Mouse (Mus musculus): Measurements from ENCODE around the gene Chd4.
"Not testable (repeated sequence)": the region's sequence is repeated elsewhere in the genome, so short reads cannot be mapped to it uniquely, and the experiment has no call there.

Chd4 gene

DNA sequence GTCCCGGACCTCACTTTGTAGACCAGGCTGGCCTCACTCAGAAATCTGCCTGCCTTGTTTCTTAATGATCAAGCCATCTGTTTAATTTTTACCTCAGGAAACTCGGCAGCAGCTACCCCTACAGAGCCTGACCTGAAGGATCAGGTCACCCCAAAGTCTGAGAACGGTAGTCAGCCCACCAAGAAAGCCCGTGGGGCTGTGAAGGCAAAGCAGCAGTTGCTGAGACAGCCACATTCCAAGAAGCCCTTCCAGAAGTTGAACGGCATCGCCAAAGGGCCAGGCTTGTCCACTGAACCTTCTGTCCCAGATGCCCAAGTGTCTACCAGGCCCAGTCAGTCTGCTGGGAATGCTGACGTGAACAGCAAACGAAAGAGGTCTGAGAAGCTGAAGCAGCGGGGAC, 48.1 kb downstream of the Chd4 start:
- DNase-seq, result no peak

DNA sequence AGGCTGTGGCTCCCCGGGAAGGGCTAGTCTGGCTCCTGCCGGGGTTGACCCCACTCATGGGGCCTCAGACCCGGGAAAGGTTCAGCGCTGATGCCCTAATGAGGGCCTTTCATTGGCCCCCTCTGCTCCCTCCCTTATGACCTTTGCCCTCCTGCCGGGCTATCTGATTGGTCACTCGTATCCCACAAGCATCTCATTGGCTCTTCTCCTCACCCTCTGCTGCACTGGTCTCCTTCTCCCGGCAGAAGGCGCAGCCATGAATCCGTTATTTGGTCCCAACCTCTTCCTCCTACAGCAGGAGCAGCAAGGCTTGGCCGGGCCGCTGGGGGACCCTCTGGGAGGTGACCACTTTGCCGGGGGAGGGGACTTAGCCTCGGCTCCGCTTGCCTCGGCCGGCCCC, 49.2 kb downstream of the Chd4 start, which contains the start of gene Iffo1:
Iffo1 (plus strand) TSS at position 241 of the 400 bp plus-strand sequence.
- DNase-seq, result peak; percentile 96

DNA sequence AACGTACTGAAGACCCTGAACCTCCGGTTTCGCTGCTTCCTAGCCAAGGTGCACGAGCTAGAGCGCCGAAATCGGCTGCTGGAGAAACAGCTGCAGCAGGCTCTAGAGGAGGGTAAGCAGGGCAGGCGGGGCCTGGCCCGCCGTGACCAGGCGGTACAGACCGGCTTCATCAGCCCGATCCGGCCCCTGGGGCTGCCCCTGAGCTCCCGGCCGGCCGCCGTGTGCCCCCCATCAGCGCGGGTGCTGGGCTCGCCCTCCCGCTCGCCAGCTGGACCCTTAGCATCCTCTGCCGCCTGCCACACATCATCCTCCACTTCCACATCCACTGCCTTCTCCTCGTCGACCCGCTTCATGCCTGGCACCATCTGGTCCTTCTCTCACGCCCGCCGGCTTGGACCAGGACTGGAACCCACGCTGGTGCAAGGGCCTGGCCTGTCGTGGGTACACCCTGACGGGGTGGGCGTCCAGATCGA, 49.7 kb downstream of the Chd4 start:
- no peak for DNase-seq

DNA sequence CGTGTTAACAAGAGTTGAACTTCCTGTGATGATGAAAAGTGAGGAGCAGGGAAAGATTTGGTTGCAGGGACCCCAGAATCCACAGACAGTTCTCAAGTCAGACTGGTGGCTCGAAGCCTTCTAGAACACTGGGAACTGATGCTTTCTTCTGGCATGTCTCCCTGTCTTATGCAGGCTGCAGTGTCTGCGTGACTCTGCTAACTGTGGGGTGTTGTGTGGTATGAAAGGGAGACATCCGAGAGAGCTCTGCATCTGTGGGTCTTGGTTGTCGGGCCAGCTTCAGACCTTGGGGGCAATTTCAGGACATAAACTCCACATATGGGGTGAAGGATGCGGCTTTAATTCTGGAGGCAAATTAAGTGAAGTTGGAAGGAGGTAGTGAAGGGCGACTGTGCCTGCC, 50.4 kb downstream of the Chd4 start:
- DNase-seq, result no peak

DNA sequence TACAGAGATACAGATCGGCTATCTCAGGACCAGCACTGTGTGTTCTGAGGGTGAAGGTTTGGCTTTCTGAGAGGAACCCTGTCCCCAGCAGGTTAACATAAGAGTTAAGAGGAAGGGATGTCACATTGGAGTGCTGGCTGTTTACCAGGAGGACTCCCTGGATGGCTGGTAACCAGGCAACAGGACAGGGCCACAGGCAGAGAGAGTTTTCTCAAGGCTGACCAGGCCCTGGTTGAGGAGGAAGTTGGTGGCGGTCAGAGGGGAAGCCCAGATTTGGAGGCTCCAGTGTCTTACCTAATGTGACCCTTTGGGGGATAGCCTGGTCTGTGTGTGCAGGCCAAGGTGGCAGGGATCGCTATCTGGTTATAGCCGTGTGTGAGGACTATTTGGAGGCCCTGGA, 51.0 kb downstream of the Chd4 start:
- DNase-seq, result peak; percentile 85

DNA sequence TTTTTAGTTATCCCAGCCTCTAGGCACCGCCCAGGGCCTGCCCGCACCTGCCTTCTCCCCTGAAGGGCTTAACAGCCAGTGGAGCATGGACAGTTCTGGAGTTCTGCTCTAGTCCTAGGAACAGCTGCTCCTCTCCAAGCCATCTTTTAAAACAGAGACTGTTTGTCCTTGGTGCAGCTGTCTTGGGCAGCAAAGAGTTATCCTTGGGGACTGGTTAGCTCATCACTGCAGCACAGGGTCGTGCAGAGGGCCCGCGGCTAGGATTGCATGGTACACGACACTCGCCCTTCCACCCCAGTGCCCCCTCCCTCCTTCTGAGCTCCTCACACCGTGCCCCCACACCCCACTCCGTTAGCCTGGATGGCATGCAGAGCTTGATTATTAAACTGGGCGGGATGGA, 51.5 kb downstream of the Chd4 start:
- no peak for DNase-seq

DNA sequence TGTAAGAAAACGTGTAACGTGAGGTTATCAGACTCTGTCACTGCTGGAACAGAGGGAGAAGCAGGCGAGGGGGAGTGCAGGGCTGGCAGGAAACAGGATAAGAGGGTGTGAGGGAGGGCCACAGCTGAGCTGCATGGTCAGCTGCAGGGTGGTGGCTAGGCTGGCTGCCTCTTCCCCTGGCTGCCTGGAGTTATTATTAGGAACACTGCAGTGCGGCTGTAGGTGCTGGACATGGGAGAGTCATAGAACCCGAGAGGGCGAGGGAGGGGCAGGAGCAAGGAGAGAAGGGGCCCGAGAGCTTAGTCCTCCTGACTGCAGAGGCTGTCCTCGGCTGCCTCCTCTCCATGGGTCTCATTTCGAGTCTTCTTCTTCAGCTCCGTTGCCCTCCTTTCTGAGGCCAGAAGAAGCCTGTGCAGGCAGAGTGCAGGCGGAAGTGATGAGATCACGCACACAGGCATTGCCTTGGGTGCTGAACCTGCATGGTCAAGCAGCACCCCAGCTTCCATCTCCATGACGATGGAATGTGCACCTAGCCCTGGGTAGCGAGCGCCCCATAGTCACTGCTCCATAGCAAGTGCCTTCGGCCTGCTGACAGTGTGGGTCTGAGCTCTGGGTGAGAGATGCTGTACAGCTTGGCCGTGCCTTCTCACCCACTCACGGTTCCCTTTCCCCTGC, 52.6 kb downstream of the Chd4 start:
- DNase-seq, result peak; percentile 83

DNA sequence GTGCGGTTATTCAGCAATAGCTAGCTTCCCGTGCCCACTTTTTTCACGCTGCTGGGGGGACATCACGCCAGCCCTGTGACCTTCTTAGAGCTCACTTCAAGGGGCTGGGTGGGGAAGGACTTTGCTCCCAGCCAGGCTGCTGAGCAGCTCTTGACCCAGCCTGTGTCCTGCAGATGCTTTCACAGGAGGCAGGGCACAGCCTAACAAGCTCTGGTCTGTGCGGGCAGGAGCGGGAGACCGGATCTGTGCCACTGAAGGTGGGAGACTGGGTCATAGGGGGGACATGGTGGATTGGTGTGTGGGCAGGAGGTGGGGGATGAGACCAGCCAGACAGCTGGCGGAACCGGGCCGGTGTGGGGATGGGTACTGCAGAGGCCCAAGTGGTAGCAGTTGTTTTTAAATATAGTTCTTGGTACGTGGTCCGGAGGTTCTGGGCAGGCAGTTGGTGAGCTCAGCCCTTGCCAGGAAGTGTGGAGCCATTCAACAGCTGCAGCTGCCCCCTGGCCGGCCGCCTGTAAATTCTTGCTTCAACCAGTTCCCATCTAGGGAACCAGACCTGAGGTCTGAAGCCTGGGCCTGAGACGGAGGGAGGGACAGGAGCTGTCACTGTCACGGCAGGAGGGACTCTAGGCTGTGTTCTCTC, 53.3 kb downstream of the Chd4 start:
- DNase-seq, result peak; percentile 89

DNA sequence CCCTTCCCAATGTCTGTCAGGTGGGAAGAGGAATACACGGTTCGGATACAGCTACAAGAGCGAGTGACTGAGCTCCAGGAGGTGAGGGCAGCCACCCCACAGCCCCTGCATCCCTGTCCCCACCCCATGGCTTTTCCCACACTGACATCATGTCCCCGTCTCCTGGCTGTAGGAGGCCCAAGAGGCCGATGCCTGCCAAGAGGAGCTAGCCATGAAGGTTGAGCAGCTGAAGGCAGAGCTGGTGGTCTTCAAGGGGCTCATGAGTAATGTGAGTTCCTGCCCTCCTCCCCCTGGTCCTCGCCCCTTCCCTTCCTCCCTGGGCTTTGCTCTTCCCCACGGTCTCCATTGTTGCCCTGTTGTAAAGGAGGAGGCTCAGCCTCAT, 53.8 kb downstream of the Chd4 start:
- DNase-seq, result no peak

DNA sequence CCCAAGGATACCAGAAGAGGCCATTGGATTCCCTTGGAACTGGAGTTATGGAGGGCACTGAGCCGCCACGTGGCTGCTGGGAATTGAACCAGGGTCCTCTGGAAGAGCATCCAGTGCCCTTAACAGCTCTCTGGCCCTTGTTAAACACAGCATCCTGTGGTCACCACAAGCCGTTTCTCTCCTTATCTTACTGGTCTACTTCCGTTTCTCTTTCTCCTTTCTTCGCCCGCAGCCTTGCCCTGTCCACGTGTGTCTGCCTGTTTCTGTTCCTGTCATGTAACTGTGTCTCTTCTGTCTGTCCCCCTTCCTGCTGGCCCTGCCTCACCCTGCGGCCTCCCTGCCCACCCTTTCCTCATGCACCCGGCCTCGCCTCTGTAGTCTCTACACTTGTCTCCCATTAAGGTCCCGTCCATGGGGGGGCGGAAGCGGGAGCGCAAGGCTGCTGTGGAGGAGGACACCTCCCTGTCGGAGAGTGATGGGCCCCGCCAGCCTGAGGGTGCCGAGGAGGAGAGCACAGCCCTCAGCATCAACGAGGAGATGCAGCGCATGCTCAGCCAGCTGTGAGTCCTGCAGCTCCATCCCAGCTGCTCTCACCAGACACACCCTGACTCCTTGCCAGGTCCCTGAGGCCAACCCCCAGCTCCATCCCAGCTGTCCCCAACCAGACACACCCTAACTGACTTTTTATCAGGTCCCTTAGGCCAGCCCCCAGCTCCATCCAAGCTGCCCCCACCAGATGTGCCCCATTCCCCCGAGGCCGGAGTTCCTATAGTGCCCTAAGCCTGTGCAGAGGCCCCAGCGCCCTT, 56.6 kb downstream of the Chd4 start:
- peak; percentile 83 for DNase-seq

DNA sequence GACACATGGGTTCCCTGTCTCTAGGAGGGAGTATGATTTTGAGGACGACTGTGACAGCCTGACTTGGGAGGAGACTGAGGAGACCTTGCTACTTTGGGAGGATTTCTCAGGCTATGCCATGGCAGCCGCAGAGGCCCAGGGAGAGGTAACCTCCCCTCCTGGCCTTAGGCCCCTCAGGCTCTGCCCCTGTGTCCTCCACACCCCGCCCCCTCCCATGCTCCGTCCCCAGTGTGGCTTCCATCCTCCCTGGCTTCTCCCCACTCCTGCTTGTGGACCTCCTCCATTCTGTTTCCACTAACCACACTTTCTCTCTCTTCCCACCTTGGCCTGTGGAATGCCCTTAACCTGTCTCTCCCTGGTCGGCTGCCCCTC, 57.2 kb downstream of the Chd4 start:
- no peak for DNase-seq

DNA sequence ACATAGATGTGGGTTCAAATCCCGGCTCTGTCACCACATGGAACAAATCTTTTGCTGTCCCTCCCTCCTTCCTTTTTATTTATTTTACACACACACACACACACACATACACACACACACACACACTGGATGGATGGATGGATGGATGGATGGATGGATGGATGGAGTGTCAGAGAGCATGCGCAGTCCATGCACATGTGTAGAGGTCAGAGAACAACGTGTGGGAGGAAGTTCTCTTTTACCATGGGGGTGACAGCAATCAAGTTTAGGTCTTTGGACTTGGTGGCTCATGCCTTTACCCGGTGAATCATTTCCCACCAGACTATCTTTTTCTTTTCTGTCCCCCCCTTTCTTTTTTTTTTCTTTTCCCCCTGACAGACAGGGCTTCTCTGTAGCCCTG, 57.9 kb downstream of the Chd4 start:
- DNase-seq, result no peak

DNA sequence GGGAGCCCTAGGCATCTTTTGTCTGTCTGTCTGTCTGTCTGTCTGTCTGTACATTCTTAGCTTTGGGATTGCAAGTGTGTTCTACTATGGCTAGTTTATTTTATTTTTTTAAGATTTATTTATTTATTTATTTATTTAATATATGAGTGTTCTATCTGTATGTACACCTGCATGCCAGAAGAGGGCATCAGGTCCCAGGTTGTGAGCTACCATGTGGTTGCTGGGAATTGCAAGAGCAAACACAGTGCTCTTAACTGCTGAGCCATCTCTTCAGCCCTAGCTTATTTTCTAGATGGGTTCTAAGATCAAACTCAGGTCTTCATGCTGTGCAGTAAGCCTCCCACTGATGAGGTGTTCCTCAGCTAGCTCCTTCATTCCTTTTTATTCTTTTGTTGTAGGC, 58.8 kb downstream of the Chd4 start:
- no peak for DNase-seq

DNA sequence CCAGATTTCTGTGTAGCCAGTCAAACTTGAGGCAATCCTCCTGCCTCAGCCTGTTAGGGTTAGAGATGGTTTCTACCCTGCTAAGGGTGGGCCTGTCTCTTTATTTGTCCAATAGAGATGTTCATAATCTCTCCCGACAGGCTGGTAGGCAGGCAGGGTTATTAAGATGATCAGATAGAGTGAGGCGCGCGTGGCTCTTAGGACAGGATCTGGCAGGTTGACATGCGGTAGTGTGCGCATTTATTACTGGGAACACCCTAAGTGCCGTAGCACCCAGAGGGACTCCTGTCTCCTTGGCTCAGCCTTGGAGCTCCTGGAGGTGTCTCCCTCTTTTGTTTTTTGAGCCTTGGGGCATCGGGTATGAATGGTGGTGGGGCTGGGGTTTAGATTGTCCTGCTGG, 59.5 kb downstream of the Chd4 start:
- no peak for DNase-seq

DNA sequence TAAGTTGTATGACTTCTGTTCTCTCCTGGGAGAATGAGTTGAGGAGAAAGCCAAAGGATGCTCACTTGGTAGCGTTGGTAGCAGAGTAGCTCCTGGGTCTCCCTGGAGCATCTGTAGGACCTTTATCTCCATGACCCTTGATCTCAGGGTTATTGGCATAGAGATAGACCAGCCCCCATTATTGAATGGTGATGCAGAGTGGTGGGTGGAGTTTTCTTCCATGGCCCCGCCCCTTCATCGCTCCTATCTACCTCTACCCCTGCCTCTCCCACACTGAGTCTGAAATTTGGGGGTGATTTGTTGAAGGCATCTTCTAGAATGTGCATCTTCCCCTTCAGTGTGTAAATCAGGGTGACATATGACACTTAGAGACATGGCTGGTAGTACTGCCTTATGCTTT, 60.7 kb downstream of the Chd4 start:
- no peak for DNase-seq

DNA sequence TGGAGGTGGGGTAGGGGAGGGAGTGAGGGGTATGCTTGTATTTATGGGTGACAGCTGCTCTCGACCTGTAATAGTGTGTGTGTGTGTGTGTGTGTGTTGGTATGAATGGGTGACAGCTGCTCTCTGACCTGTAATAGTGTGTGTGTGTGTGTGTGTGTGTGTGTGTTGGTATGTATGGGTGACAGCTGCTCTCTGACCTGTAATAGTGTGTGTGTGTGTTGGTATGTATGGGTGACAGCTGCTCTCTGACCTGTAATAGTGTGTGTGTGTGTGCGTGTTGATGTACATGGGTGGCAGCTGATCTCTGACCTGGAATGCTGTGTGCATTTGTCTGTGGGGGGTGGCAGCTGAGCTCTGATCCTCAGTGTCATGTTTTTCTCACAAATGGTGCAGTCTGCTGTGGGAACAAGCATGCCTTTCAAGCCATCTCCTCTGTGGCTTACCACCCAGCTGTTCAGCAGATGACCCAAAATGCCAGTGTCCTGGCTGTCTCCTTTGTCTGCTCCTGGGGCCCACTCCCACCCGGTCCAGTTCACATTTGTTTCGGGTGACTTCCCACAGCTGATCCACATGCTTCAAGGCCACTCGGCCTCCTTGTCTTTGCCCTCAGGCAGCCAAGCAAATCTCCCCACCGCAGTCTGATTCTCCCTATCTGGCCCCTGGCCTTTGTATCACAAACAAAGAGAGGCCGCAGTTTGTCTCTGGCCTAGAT, 61.3 kb downstream of the Chd4 start:
- no peak for DNase-seq

DNA sequence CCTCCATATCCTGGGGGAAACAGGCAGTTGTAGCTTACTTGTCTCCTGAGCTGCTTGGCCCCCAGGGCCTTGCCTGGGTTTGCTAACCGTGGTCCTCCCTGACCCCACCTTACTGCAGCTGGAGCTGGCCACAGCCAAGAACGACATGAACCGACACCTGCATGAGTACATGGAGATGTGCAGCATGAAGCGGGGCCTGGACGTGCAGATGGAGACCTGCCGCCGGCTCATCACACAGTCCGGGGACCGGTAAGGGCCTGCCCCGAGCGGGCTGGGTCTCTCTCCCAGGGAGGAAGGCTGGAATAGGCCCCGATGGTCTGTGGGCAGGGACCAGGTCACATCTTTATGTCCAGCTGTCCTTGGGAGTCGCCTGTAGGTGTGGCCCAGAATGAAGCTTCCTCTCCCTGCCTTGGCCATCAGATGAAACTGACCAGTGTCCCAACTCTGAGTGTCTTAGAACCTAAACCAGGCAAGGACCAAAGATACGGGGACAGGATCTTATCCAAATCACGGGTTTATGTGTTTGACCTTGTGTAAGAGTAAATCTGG, 63.2 kb downstream of the Chd4 start:
- no peak for DNase-seq

DNA sequence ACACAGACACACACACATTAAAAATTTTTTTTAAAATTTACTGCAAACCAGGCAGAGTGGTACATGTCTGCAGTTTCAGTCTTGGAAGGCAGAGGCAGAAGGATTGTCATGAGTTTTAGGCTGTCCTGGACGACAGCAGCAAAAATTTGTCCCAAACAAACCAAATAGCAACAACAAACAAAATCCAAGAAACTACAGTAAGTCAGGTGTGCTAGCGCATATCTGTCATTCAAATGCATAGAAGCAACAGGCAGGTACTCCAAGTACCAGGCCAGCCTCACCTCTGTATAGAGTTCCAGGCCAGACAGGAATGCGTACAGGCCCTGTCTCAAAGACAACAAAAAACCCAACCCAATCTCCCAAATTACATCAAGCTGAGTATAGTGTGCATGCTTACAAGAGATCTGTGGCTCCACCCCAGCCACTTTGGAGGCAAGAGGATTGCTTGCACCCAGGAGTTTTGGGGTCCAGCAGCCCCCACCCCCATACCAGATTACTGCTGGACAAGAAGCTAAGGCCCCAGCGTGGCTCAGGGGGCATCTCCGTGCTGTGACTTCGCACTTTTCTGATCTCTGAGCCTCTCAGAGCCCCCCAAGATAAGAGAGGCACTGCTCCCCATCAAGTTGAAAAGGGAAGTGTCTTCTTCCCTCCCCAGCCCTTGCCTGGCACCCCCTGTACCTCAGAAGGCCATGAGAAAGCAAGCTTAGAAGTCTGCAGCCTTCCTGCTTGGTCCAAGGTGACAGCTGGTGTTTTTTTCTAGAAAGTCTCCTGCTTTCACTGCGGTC, 64.2 kb downstream of the Chd4 start:
- no peak for DNase-seq

DNA sequence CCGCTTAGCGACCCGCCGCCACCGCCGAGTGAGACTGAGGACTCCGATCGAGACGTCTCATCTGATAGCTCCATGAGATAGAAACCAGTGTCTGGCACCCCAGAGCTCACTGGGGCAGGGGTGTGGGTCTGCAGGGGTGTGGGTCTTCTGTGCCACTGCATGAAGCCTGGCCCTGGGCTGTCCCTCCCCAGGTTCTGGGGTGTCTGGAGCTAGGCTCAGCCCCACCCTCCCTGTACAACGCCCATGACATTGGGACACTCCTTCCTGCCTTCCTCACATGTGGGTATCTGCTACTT, 64.7 kb downstream of the Chd4 start:
- DNase-seq, result no peak

DNA sequence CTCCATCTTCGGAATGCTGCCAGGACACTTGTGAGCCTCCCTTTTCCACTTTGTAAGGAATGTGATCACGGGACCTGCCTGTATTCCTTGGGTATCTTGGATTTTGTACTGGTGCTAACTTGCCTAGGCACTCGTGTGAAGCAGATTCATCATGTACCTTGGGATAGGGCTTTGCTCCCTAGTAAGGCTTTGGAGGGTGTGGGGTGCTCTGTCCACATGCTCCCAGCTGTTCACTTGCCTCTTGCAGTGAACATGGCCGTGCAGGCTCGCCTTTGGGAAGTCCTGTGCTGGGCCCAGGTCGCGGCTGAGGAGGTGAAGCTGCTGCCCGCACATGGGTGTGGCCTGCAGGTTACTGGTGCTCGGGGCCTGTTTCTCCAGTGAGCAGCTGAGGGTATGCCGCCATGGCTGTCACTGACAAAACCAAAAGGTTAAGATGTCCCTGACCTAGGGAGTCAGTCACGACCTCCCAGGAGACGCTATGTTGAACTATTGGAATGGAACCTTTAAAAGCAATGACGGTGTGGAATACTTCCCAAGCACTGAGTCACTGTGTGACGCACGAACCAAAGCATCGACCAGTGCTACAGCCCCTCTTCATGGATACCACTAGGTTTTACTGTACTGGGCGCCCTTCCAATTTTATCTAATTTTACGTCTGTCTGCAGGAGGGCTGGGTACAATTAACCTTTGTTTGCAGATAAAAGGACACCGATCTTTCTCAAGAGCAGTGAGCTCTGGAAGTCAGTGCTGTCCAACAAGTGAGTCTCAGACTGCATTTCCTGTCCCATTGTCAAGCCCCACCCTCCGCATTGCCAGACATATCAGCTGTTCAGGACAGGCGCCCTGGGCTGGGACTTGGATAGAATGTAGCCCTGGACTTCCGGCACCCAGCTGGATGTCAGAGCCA, 65.3 kb downstream of the Chd4 start:
- DNase-seq, result no peak

DNA sequence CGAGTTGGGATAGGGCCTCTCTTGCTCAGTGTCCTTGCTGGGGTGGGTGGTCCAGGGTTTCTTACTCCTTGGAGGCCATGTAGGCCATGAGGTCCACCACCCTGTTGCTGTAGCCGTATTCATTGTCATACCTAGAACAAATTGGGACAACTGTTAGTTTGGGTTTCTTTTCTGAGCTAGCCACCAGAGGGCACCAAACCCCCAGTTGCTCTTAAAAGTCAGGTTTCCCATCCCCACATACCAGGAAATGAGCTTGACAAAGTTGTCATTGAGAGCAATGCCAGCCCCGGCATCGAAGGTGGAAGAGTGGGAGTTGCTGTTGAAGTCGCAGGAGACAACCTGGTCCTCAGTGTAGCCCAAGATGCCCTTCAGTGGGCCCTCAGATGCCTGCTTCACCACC, 66.2 kb downstream of the Chd4 start:
- DNase-seq, result not testable (repeated sequence)
